Mouse (Mus musculus) MEL (cell line): ENCODE measurements around the gene Pptc7.
A peak's percentile ranks its signal among the peaks of the same experiment; 100 is the strongest.

Experiments
- BHLHE40 ChIP-seq: IDR thresholded peaks from 2 replicates; pipeline ENCODE4 v1.6.1; 2012; ENCODE audit warnings: low read depth, mild to moderate bottlenecking, inconsistent platforms, low read length, improper control_type of control experiment, borderline replicate concordance
- CTCF ChIP-seq, 3 experiments: IDR thresholded peaks in 2 of 3; conservative IDR thresholded peaks in 1 of 3; 2 replicates each; pipeline ENCODE4 v1.5.1; 2011 to 2012; ENCODE audit warnings: low read length in 3 of 3, low read depth in 2 of 3, mild to moderate bottlenecking in 2 of 3, improper control_type of control experiment in 1 of 3, inconsistent platforms in 1 of 3, mixed read lengths in 1 of 3, moderate library complexity in 1 of 3; ENCODE audit not compliant: control insufficient read depth in 1 of 3, insufficient read depth in 1 of 3, poor library complexity in 1 of 3, severe bottlenecking in 1 of 3
- E2F4 ChIP-seq: IDR thresholded peaks from 2 replicates; pipeline ENCODE4 v1.6.1; 2011; ENCODE audit warnings: low read depth, low read length, improper control_type of control experiment, borderline replicate concordance
- GATA1 ChIP-seq: IDR thresholded peaks from 2 replicates; pipeline ENCODE4 v1.6.1; 2011; ENCODE audit warnings: low read depth, low read length, improper control_type of control experiment
- NELFE ChIP-seq: IDR thresholded peaks from 2 replicates; pipeline ENCODE4 v1.6.1; 2011; ENCODE audit warnings: low read depth, low read length, improper control_type of control experiment
- POLR2A ChIP-seq, 2 experiments: IDR thresholded peaks; 2 replicates each; pipeline ENCODE4 v1.6.1; 2011 to 2012; ENCODE audit warnings: low read length in 2 of 2, mild to moderate bottlenecking in 2 of 2, control low read depth in 1 of 2, improper control_type of control experiment in 1 of 2, low read depth in 1 of 2, moderate library complexity in 1 of 2; ENCODE audit not compliant: control insufficient read depth in 1 of 2, insufficient read depth in 1 of 2, poor library complexity in 1 of 2
- POLR2AphosphoS5 ChIP-seq: IDR thresholded peaks from 2 replicates; pipeline ENCODE4 v1.6.1; 2012; ENCODE audit warnings: low read depth, borderline replicate concordance, mild to moderate bottlenecking, inconsistent platforms, low read length, moderate library complexity, mixed read lengths
- RAD21 ChIP-seq: IDR thresholded peaks from 2 replicates; pipeline ENCODE4 v1.6.1; 2011; ENCODE audit warnings: mild to moderate bottlenecking, low read depth, low read length, improper control_type of control experiment
- TCF12 ChIP-seq: IDR thresholded peaks from 2 replicates; pipeline ENCODE4 v1.6.1; 2014; ENCODE audit warnings: low read depth, mild to moderate bottlenecking, inconsistent platforms, low read length, improper control_type of control experiment, moderate library complexity
- USF1 ChIP-seq: IDR thresholded peaks from 2 replicates; pipeline ENCODE4 v1.6.1; 2014; ENCODE audit warnings: low read depth, mild to moderate bottlenecking, inconsistent platforms, low read length, improper control_type of control experiment, moderate library complexity
- ZC3H11A ChIP-seq: IDR thresholded peaks from 2 replicates; pipeline ENCODE4 v1.6.1; 2012; ENCODE audit warnings: low read depth, mild to moderate bottlenecking, inconsistent platforms, low read length, improper control_type of control experiment
- ZKSCAN1 ChIP-seq: IDR thresholded peaks from 2 replicates; pipeline ENCODE4 v1.6.1; 2012; ENCODE audit warnings: low read depth, mild to moderate bottlenecking, inconsistent platforms, low read length, improper control_type of control experiment, moderate library complexity

DNA sequence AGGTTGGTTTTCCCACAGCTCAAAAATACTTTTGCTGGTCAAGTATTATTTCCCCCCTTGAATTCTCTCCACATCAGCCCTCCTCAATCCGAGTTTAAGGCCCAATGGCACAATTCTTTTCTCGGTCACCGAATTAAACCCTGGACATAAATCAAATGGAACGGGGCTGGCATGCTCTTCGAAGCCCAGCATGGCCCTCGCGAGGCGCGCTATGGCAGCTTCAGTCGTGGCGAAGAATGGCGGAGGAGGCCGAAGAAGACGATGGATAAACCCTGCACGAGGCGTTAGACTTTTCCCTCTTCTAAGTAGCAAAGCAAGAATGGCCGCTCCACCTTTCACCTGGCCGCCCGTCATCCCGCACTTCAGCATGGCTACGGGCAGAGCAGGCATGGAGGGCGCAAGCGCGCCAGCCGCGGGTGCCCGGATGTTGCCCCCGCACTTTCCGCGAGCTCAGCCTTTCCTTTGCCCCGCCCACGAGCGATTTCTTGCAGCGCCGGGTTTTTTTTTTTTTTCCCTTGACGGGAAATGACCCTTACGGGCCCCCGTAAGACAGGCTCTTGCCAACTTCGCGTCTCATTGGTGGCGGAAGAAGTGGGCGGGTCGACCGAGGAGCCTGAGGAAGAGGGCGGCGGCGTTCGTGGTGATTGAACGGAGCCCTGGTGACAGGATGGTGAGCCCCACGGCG, 69.8 kb downstream of the Pptc7 start, which contains the start of the genes Rad9b and Vps29:
- peak; percentile 65 to 89; a peak in 3 of 4 replicates for TF ChIP-seq POLR2A (IDR thresholded peaks at IDR 0.05; ENCODE audit: control insufficient read depth in 1 of 2, insufficient read depth in 1 of 2, low read depth in 1 of 2, low read length in 2 of 2, poor library complexity in 1 of 2)
- no peak; the same call in 1 of the 2 replicates for TF ChIP-seq ZKSCAN1
- TF ChIP-seq NELFE: peak; percentile 84
- TF ChIP-seq BHLHE40: no peak
- TF ChIP-seq CTCF (IDR thresholded peaks at IDR 0.05 in 2 of 3, conservative IDR thresholded peaks at IDR 0.05 in 1 of 3; ENCODE audit: control insufficient read depth in 1 of 3, insufficient read depth in 1 of 3, low read depth in 2 of 3, low read length in 3 of 3, poor library complexity in 1 of 3, severe bottlenecking in 1 of 3): no peak
- peak; percentile 68 for TF ChIP-seq TCF12
- TF ChIP-seq RAD21: no peak
- TF ChIP-seq GATA1: no peak
- no peak for TF ChIP-seq ZC3H11A
- TF ChIP-seq POLR2AphosphoS5: no peak
- TF ChIP-seq E2F4: peak; percentile 87; the same call in 1 of the 2 replicates
- peak; percentile 14 for TF ChIP-seq USF1
